Mouse (Mus musculus) kidney, adult 2 months (tissue): ENCODE results near the gene Pnmal1. TPM values are rescaled to one million over a fixed set of nuclear protein-coding genes. Genes with fewer than 3 reads are reported as not detected.

Experiments used
- DNase-seq: peaks from one replicate; pipeline ENCODE4 v3.0.0; 2021
- H3K27ac ChIP-seq: fragments of 200-500 bp; 2 replicates; pipeline ENCODE4 v1.5.1; 2012; ENCODE audit warnings: low read depth, low read length, control low read depth, inconsistent platforms; ENCODE audit not compliant: insufficient read depth
- H3K27me3 ChIP-seq: fragments of 200-500 bp; replicated peaks from 2 replicates; pipeline ENCODE4 v1.6.1; 2012; ENCODE audit warnings: mild to moderate bottlenecking, moderate library complexity, low read length, inconsistent platforms; ENCODE audit not compliant: control insufficient read depth, insufficient read depth
- H3K36me3 ChIP-seq: fragments of 200-500 bp; 2 replicates; pipeline ENCODE4 v1.6.1; 2012; ENCODE audit warnings: mild to moderate bottlenecking, moderate library complexity, low read length, inconsistent platforms; ENCODE audit not compliant: control insufficient read depth, insufficient read depth
- H3K4me1 ChIP-seq: fragments of 200-500 bp; 2 replicates; pipeline ENCODE4 v1.6.1; 2011; ENCODE audit warnings: low read length; ENCODE audit not compliant: control insufficient read depth, insufficient read depth
- H3K4me3 ChIP-seq: fragments of 200-500 bp; 2 replicates; pipeline ENCODE4 v1.5.1; 2011; ENCODE audit warnings: mild to moderate bottlenecking, low read depth, low read length, control low read depth; ENCODE audit not compliant: insufficient read depth
- CTCF ChIP-seq: fragments of 200-500 bp; conservative IDR thresholded peaks from 2 replicates; pipeline ENCODE4 v1.5.1; 2011; ENCODE audit warnings: low read depth, mild to moderate bottlenecking, control low read depth, low read length, moderate library complexity, mixed read lengths; ENCODE audit not compliant: insufficient read depth, insufficient read length
- POLR2A ChIP-seq: fragments of 200-500 bp; IDR thresholded peaks from one replicate; pipeline ENCODE4 v1.6.1; 2011; ENCODE audit warnings: low read depth, low read length, control low read depth
- WGBS: fragments of 180-500 bp; shearing (Covaris S2); methylation state at CpG from one replicate; pipeline ENCODE4 v1.1.7; 2018; 5-methylcytosine and 5-hydroxymethylcytosine counted together
- polyA plus RNA-seq: library from polyadenylated mRNA; depleted of rRNA; stranded (reverse); fragments of >200 nt; gene quantifications from 2 replicates; pipeline ENCODE4 v1.2.3, GENCODE M21; 2012

Pnmal1 gene
- polyA plus RNA-seq, 1 experiment: 0.06 TPM

GRCm38 (mm10) chr7:16928341-16928740 lies 31.1 kb upstream of the Pnmal1 start:
- Histone ChIP-seq H3K4me3 (no peak overlapping the region), H3K4me1 (no peaks in the 10 kb centered on the region), H3K27ac (no peak overlapping the region), H3K36me3 (no peaks in the 10 kb centered on the region), H3K27me3 (no peaks in the 10 kb centered on the region)
- no peak for TF ChIP-seq CTCF
- no peak for TF ChIP-seq POLR2A
- 37% methylated on average over 2 of the region's 2 CpGs for WGBS
- no peak for DNase-seq

- Histone ChIP-seq H3K4me1 (no peaks in the 10 kb centered on the region), H3K36me3 (no peaks in the 10 kb centered on the region), H3K27ac (no peak overlapping the region), H3K27me3 (no peaks in the 10 kb centered on the region), H3K4me3 (no peak overlapping the region)
- TF ChIP-seq POLR2A (no peak), CTCF (peak; percentile 57)
- DNase-seq: peak; percentile 78
- 0% methylated on average over 1 of the region's 1 CpGs for WGBS
Measured at GRCm38 (mm10) chr7:16930850-16931249, 28.6 kb upstream of the Pnmal1 start.

DNA sequence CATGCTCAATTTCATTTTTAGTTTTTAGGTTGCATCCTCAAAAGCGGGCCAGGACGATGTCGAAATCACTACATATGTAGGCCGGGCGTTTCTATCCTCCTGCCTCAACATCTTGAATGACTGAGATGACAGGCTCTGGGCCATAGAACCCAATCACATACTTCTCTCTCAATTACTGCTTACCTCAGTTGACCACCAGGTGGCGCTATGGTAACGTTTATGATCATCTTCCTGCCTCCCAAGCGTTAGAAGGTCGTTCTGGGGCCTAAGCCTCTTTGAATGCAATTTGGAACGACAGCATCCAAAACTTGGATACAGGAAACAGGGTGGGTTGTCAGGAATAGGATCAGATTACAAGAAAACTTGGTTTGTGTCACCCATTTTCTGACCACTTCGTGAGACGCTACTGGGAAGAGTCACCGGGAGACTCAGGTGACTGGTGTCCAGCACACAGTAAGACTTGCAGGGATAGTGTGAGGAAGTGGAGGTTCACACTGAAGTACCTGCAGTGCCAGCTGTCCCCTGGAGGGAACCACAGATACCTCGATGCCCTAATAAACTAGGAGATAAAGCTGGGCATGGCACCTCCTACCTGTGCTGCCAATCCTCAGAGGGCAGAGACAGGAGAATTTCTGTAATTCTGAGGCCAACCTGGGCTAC lies 27.4 kb upstream of the Pnmal1 start:
- no peaks in the 10 kb centered on the region for H3K36me3 ChIP-seq
- no peaks in the 10 kb centered on the region for H3K27me3 ChIP-seq
- TF ChIP-seq CTCF (peak; percentile 81), POLR2A (no peak)
- no peaks in the 10 kb centered on the region for H3K4me1 ChIP-seq
- H3K27ac ChIP-seq: no peak overlapping the region
- WGBS: 19% methylated on average over 14 of the region's 14 CpGs
- H3K4me3 ChIP-seq: no peak overlapping the region
- peak; percentile 86 for DNase-seq

GRCm38 (mm10) chr7:16932704-16933577 lies 26.5 kb upstream of the Pnmal1 start:
- no peaks in the 10 kb centered on the region for H3K36me3 ChIP-seq
- no peak overlapping the region for H3K27ac ChIP-seq
- no peak for TF ChIP-seq POLR2A
- TF ChIP-seq CTCF: peak; percentile 51
- peak; percentile 64 for DNase-seq
- 40% methylated on average over 14 of the region's 14 CpGs for WGBS
- no peaks in the 10 kb centered on the region for H3K27me3 ChIP-seq
- H3K4me3 ChIP-seq: no peak overlapping the region
- H3K4me1 ChIP-seq: no peaks in the 10 kb centered on the region

DNA sequence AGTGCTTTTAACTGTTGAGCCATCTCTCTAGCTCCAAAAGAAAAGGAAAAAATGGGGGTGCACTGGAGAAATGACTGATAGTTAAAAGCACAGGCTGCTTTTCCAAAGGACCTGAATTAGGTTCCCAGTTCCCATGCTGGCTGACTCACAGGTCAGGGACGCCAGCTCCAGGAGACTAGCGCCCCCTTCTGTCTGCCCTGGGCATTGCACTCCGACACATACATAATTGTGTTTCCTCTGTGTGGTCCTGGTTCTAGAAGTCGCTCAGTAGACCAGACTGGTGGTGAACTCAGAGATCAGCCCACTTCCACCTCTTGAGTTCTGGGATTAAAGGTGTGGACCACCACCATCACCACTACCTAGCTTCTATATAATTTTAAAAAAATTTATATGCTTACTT lies 22.2 kb upstream of the Pnmal1 start:
- no peak overlapping the region for H3K27ac ChIP-seq
- H3K4me3 ChIP-seq: no peak overlapping the region
- 54% methylated on average over 4 of the region's 4 CpGs for WGBS
- no peaks in the 10 kb centered on the region for H3K36me3 ChIP-seq
- no peak for DNase-seq
- 0 out of 2 replicates have a peak, but pooled peaks cover 4% of the 10 kb centered on the region for H3K4me1 ChIP-seq
- H3K27me3 ChIP-seq: no peaks in the 10 kb centered on the region
- TF ChIP-seq CTCF (peak; percentile 27; the same call in 1 of the 2 replicates), POLR2A (no peak)

- 71% methylated on average over 17 of the region's 17 CpGs for whole genome bisulfite sequencing
Measured at GRCm38 (mm10) chr7:16938117-16938791, 21.2 kb upstream of the Pnmal1 start.

GRCm38 (mm10) chr7:16940292-16940691 lies 19.2 kb upstream of the Pnmal1 start:
- H3K27ac ChIP-seq: peak overlapping the region; percentile 58; the same call in 1 of the 2 replicates
- TF ChIP-seq CTCF (no peak), POLR2A (no peak)
- no peaks in the 10 kb centered on the region for H3K27me3 ChIP-seq
- DNase-seq: peak; percentile 71
- H3K36me3 ChIP-seq: no peaks in the 10 kb centered on the region
- 0 out of 2 replicates have a peak, but pooled peaks cover 4% of the 10 kb centered on the region for H3K4me1 ChIP-seq
- H3K4me3 ChIP-seq: no peak overlapping the region
- 39% methylated on average over 7 of the region's 7 CpGs for WGBS

More at GRCm38 (mm10) chr7:16938117-16938791, 21.2 kb upstream of the Pnmal1 start:
- 0 out of 2 replicates have a peak, but pooled peaks cover 4% of the 10 kb centered on the region for H3K4me1 ChIP-seq
- DNase-seq: no peak
- no peaks in the 10 kb centered on the region for H3K36me3 ChIP-seq
- TF ChIP-seq CTCF: no peak
- no peak overlapping the region for H3K4me3 ChIP-seq
- no peaks in the 10 kb centered on the region for H3K27me3 ChIP-seq
- no peak overlapping the region for H3K27ac ChIP-seq
